Mouse (Mus musculus): ENCODE data around the gene Cdkn2d.
"Not testable (repeated sequence)": the region's sequence is repeated elsewhere in the genome, so short reads cannot be mapped to it uniquely, and the experiment has no call there.

Cdkn2d gene

DNA sequence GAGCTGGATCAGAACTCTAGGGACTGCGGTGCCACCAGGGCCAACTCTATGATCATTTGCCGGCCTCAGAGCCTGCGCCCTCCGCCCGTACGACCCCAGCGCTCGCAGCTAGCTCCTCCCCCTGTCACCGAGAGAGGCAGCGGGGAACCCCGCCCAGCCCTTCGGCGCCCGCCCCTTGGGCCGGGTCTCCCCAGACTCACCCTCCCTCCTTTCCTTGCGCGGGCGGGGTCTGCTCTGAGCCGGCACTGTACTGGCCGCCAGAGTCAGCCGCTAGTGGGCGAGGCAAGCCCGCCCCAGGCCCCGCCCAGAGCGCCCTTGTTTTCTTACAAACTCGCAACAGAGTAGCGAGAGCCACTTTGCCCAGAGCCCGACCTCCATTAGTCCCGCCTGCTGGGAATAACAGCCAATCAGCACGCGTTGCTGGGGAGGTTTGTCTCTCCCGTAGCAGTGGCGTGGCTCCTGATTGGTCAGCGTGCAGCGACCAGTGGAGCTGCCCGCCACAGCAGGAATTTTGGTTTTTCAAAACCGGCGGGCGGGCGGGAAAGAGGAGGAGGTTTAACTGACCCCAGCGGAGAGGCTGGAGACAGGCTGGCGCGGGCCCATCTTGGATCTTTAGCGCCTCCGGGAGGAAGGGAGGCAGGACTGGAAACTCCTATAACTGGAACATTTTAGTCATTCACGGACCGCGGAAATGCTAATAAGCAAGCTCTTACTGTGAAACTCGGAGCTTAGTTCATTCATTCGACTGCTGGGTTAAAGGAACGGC lies at the start of gene Cdkn2d:
TSS of gene Cdkn2d (minus strand) at position 386 of the 766 bp plus-strand sequence.
- DNase-seq (ENCODE audit: low spot score): peak; percentile 98

DNA sequence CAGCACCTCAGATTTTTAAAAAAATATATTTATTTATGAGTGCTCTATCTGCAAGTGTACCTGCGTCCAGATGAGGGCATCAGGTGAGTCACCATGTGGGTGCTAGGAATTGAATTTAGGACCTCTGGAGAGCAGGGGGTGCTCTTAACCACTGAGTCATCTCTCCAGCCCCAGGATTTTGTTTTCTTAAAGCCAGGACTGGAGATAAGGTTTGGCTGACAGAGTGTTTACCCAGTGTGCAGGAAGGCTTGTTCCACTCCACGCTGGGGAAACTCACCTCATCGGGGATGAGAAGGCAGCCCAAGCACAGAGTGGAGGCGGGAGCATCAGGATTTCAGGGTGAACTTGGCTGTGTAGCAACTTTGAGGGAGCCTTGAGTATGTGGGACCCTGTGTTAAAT lies 49.2 kb upstream of the Cdkn2d start:
- no peak for DNase-seq (ENCODE audit: low spot score)

DNA sequence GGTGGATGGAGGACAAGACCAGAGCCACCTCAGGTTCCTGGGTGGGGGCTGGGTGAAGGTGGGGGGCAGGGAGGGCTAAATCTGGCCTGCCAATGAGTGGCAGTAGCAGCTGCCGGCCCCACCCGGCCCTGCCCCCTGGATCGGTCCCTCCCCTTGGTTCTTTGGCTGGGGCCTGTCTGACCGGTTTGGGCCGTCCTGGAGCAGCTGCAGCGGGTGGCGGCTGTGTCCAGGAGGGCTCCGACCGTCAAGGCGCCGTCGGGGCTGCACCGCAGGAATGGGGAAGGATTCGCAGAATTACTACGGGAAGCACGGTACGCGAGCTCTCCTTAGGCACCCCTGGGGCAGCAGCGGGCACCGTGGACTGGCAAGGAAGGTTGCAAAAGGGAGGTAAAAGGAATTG lies 46.4 kb upstream of the Cdkn2d start:
- no peak for DNase-seq (ENCODE audit: low spot score)

DNA sequence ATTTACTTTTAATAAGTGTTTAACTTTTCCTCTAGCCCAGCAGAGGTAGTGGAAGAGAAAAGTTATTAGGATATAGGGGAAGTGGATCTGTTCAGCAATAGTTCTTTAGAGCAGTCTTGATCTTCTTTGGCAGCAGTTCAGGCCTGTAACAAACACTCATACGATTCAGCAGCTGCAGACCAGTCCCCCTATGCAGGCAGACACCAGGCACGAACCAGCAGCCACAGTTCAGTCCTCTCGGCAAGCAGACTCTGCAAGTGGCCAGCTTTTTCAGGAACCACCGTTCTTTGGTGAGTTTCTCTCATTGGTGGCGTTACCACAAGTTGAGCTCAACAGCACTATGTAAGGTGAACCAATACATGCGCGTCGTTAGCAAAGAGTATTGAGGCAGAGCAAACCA lies 45.3 kb upstream of the Cdkn2d start:
- no peak for DNase-seq (ENCODE audit: low spot score)

DNA sequence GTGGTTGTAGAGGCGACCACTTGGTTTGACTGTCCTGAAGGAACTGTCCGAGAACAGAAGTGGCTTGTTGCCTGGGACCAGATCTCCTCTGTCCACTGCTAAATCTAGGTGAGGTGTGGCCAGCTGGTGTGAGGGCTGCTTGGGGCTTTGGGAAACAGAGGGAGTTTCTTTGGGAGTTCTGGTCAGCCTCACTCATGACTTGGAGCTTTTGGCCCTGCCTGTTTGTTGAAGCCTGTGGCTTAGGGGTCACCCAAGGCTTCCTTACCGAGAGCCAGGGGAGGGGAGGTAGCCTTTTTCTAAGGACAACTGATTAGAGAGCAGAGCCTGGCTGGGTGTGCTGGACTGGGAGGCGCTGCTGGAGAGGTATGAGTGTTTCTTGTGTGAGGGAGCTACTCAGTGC lies 44.2 kb upstream of the Cdkn2d start:
- DNase-seq (ENCODE audit: low spot score): no peak

DNA sequence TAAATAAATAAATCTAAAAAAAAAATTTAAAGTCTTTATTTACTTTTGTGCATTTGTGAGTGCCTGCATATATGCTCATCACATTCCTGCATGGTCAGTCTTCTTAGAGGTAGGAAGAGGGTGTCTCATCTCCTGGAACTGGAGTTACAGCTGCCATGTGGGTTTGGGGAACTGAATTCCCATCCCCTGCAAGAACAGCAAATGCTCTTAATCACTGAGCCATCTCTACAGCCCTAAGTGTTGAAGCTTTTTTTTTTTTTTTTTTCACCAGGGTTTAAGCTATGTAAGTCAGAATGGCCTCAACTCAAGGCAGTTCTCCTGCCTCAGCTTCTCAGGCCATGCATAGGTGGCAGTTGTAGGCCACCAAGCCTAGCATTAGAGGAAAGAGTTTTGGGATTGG lies 43.5 kb upstream of the Cdkn2d start:
- DNase-seq (ENCODE audit: low spot score): no peak

DNA sequence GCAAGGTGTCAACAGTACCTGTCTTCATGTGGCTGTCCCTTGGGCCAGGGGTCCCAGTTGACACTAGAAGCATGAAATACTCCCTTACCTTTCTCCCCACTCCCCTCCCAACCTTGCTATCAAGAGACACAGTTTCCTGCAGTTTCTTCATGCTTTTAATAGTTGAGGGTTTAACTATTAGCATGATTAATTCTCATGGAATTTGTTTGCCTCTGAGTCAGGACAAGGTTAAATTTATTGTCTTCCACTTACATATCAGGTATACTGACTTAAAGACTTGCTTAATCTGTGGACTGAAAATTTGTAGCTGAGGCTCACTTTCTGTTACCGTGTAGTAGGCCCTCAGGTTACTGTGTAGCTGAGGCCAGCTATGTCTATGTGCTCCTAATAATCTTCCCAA lies 42.3 kb upstream of the Cdkn2d start:
- no peak for DNase-seq (ENCODE audit: low spot score)

DNA sequence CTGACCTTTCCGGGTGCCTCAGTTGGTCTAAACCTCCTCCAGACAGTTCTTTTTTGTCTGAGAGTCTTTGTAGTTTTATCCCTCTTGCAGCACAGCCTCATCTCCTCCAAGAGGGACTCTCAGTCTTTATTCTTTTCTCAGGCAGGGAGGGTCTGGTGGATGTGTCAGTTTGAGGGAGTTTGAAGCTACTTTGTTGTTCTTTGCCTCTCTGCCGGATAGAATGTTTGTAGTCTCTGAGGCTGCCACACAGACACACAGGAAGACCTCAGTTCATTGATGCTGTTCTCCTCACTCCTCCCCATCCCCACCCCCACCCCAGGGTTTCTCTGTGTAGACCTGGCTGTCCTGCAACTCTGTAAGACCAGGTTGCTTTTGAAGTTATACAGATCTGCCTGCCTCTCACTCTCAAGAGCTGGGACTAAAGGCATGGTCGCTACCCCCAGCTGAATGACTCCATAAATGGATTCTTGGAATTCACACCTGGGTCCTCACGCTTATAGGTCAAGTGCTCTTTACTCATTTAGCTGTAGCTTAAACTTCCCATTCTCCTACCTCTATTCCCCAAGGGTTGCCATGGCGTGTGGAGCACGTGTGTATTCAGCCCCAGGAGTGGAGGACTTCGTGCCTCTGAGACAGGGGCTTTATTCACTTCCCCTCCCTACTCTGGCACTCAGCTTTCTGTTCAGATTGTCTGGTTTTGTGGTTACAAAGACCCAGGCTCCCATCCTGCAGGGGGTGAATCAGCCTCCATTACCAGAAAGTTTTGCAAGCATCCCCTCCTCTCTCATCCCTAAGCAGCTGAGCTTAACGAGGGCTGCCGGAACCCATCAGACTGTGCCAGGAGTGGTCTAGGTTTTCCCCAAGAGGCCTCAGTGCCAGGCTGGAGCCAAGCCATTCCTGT lies 41.2 kb upstream of the Cdkn2d start:
- DNase-seq (ENCODE audit: low spot score): no peak

DNA sequence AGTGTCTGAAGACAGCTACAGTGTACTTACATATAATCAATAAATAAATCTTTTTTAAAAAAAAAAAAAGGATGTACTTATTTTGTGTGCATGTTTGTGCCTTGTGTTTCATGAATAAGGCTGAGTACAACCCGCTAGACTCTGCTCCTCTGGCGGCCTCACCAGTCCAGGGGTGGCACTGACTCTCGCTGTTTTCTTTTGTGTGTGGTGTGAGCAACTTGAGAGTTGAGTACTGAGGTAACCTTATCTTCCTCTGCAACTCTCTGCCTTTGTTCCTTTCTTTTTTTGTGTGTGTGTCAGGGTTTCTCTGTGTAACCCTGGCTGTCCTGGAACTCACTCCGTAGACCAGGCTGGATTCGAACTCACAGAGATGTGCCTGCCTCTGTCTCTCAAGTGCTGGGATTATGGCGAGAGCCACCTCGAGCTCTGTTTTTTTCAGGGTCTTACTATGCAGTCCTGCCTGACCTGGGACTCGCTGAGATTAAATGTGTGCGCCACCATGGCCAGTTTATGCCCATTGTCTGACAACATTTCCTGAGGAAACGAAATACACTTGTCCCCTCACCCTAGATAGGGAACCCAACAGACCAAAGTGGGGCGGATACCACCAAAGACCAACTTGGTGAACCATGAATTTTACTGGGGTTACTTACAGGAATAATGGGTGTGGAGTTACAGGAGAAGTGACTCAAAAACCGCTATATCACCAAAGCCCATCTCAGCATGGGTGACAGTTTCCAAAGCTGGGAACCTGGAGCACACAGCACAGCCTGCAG lies 40.3 kb upstream of the Cdkn2d start:
- DNase-seq (ENCODE audit: low spot score): no peak

DNA sequence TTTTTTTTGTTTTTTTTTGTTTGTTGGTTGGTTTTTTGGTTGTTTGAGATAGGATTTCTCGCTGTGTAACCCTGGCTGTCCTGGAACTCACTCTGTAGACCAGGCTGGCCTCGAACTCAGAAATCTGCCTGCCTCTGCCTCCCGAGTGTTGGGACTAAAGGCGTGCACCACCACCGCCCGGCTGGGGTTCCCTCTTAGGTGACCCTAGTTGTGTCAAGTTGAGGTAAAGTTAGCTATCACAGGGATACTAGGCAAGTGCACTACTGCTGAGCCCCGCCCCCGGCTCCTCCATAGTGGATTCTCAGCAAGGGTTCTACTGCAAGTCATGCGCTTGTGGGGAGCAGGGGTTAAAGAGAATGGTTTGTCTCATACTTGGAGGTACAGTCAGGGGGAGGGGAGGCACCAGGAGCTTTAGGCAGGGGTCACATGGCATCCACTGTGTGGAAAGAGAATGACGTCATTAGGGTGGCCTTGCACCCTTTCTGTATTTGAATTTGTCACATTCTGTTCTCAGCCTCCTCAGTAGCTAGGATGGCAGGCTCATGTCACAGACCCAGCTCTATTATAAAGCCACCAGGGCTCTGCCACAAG lies 38.6 kb upstream of the Cdkn2d start:
- no peak for DNase-seq (ENCODE audit: low spot score)

DNA sequence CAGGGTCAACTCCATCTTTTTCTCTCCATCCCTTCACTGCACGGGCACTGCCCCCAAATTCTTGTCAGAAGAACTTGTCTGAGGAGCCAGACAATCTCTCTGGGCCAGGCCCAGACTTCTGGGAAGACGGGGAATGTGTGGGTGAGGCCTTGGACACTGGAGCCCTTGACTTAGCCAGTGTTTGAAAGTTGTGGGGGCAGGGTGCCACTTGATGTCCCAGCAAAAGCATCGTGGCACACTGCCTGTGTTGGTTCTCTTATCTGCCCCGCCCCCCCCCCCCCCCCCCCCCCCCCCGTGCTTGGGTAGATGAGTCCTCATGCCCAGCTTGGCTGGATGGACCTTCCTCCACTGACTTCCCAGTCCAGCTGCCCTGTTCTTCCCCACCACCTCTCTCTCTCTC lies 37.8 kb upstream of the Cdkn2d start:
- DNase-seq (ENCODE audit: low spot score): no peak

DNA sequence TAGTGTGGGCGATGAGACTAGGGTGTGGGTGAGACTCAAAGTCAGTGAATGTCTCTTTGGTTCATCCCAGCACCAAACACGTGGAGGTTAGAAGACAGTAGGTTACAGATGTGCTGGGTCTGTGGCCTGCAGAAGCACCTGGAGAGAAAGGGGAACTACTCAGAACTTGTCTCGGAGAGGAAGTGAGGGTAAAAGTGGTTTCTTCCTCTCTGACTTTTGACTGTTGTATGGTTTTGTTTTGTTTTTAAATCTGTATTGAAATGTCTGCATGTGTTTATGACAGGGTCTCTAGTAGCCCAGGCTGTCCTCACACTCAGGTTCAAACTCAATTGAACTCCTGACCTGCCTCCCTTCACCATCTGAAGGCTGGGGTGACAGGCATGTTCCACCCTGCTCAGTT lies 36.8 kb upstream of the Cdkn2d start:
- DNase-seq (ENCODE audit: low spot score): no peak

DNA sequence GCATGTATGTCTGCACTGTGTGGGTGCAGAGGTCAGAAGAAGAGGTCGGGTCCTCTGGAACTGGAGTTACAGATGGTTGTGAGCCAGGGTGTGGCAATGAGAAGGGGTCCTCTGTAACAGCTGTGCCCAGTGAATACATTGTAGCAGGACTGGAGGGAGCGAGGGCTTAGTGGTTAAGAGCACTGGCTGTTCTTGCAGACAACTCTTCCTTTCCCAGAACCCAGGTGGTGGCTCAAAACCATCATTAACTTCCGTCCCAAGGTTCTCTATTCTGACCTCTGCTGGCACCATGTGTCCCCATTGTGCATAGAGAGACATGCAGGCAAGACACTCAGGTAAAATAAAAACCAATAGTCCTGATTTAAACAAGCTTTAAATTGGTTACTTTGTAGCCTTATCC lies 36.4 kb upstream of the Cdkn2d start:
- no peak for DNase-seq (ENCODE audit: low spot score)

DNA sequence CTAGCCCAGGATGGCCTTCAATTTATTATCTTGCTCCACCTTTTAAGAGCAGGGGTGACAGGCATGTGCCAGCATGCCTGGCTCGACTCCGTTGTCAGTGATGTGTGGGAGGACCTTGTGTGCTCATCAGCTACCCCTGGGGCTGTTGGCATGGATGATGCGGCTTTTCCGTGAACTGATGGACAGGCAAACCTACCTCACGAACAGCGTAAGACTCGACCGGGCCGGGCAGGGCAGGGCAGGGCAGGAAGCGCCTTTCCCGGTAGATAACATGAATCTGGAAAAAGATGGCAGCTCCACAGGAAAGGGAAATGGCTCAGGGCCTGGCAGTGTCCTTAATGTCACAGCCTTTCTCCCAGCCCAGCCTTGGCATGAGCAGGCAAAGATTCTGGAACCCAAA lies 33.1 kb upstream of the Cdkn2d start:
- DNase-seq (ENCODE audit: low spot score): no peak

DNA sequence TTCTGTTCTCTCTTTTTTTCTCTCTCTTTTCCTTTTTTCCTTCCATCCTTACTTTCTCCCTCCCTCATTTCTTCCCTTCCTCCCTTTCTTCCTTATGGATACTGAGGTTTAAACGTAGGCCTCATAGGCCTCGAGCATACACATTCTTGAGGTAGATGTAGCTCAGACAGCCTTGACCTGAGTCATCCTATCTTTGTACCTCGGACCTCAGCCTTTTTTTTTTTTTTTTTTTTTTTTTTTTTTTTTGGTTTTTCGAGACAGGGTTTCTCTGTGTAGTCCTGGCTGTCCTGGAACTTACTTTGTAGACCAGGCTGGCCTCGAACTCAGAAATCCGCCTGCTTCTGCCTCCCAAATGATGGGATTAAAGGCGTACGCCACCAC lies 31.7 kb upstream of the Cdkn2d start:
- DNase-seq (ENCODE audit: low spot score): not testable (repeated sequence)

DNA sequence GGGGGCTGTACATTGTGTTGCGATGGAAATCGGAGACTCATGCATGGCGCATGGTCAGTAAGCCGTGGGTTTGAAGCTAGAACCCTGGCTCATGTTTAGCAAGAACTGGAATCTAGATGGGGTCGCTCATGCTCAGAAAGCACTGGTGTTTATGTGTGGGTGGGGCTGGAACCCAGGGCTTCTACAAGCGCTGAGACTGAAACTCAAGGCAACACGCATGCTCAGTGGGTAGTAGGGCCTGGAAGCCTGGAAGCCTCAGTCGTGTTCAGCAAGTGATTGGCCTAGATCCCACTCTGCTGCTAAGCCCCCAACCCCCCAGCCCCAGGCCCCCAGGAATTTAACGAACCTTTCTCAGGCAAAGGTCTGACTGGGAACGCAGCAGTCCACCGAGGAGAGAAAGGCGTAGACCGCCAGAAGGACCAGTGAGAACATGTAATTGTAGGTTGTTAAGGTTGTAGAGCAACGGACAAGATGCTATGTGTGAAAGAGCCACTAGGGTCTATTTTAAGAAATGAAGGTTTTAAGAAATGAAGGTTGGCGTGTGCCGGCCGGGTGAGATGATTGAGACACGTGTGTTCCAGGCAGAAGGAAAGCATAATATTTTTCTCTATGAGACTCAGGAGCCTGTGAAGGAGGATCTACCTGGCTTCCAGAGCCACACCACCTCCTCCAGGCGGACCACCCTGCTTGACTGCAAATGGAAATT lies 31.2 kb upstream of the Cdkn2d start:
- no peak for DNase-seq (ENCODE audit: low spot score)

DNA sequence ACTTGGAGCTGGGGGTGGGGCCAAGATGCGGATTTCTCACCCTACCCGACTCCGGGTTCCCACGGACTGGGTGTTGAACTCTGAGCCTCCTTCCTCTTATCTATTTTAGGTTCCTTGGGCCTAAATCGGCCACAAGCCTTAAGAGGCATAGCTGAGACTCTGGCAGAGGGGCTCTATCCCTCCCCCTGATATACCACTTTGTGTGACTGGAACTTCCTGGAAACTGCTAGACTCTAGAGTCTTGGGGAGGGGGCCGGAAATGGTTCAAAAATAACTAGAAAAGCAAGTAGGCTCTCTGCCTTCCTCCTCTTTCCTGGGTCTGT lies 30.3 kb upstream of the Cdkn2d start:
- no peak for DNase-seq (ENCODE audit: low spot score)

DNA sequence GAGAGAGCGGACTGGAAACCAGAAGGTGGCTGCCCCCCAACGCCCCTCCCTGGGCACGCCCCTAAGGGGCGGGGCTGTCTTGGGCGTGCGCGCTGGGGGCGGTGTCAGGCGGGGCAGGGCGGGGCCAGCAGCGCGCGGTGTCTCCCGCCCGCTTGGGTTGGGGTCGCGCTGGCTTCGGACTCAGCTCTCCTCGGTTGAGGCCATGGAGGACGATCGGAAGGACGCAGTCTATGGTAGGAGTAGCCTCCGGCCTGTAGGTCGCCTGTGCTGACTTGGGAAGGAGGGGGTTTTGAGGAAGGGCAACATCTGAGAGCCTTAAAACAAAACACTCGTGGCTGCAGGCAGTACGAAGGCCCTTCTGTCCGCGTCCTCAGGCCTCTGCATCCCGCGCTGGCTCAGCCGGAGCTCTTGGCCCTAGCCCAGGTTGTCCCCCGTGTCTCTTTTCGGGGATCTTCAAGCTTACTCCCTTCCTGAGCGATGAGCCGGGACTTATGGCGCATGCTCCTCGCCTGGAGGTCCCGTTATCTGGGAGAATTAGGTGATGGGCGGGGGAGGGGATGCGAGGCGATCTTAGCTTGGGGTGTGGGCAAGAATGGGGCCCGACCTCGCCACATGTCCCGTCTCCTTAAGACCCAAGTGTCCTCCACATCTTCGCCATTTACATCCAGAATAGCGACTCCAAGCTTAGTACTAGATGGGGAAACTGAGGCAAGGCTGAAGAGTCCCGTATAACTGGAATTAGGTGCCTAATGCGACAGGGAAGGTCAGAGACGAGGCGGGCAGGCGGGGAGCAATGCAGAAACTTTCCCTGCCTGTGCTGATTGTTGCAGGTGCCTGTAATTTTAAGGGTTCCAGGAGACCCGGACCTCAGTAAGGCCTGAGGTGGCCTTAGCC lies 29.7 kb upstream of the Cdkn2d start, which contains the start of gene Slc44a2:
TSS of gene Slc44a2 (plus strand) at position 80 of the 894 bp plus-strand sequence.
- DNase-seq (ENCODE audit: low spot score): peak; percentile 55

DNA sequence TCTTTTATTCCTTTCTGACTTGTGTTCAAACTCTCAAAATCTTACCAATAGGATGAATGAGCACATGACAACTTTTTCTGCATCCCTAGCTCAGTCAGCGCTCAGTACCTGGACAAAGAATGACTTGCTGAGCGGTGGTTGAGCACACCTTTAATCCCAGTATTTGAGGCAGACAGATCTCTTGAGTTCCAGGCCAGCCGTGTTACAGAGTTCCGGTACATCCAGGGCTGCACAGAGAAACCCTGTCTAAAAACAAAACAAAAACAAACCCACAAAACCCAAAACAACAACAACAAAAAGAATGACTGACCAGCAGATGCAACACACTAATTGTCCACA lies 29.0 kb upstream of the Cdkn2d start:
- DNase-seq (ENCODE audit: low spot score): no peak

DNA sequence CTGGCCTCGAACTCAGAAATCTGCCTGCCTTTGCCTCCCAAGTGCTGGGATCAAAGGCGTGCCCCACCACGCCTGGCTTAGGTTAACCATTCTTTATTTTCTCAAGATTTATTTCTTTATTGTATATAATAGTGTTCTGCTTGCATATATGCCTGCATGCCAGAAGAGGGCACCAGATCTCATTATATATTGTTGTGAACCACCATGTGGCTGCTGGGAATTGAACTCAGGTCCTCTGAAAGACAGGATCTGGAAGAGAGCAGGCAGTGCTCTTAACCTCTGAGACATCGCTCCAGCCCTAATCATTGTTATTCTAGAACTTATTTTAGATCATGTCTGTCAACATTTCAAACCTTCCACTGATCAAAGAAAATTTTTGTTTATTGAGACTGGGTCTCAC lies 28.3 kb upstream of the Cdkn2d start:
- DNase-seq (ENCODE audit: low spot score): no peak

DNA sequence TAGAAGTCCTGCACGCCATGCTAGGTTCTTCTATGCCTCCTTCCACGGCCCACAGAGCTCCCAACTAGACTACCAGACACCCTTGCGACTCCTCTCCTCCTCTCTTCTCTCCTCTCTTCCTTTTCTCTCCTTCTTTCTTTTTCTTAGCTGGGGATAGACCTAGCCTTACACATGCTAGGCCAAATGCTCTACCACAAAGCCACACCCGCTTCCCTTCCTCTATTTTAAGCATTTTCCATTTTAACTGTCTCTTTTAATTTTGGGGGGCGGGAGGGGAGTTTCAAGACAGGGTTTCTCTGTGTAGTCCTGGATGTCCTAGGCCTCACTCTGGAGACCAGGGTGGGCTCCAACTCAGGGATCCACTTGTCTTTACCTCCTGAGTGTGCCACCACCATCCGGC lies 27.6 kb upstream of the Cdkn2d start:
- no peak for DNase-seq (ENCODE audit: low spot score)
